14 mouse cellular contexts compared by ENCODE assay signal in genomic region chr4:82266066-82266619, GRCm38 (mm10).
A peak's percentile ranks its signal among the peaks of the same experiment; 100 is the strongest.
DNase-seq lines count a peak whose midpoint lies in the region; ATAC-seq and TF ChIP-seq lines count a peak whose summit lies in the region.
"Had no signal": no experiment of that assay in that cellular context is flagged by ENCODE, and none has a peak within 500 bp of the region (broad histone marks: within the 10 kb centered on the region; RNA-seq: fewer than 3 reads in every experiment).

No protein-coding gene starts in this region.

- H3K9me3 ChIP-seq in kidney, embryonic 14.5 days (ENCODE audit: control insufficient read depth, low read length): no peaks in the 10 kb centered on the region
- H3K9me3 ChIP-seq in stomach, embryonic 14.5 days (ENCODE audit: control insufficient read depth, low read depth, low read length): no peaks in the 10 kb centered on the region
- no peaks in the 10 kb centered on the region for H3K9me3 ChIP-seq in stomach, postnatal 0 days (ENCODE audit: control insufficient read depth, low read length)
- H3K9me3 ChIP-seq: hindbrain, embryonic 13.5 days had no signal

- ATAC-seq in kidney, embryonic 14.5 days (ENCODE audit: low FRiP score, low TSS enrichment): peak; percentile 72; the same call in 1 of the 2 replicates
- ATAC-seq in stomach, embryonic 14.5 days (ENCODE audit: insufficient number of reproducible peaks, insufficient read depth, low FRiP score, low read depth): no peak; the same call in 1 of the 2 replicates
- no peak for ATAC-seq in stomach, postnatal 0 days (ENCODE audit: low FRiP score, low TSS enrichment)

- TF ChIP-seq CTCF in stomach, postnatal 0 days (IDR thresholded peaks at IDR 0.05; ENCODE audit: low read depth): no peak
- no peak for TF ChIP-seq CTCF in layer of hippocampus, adult 2 months (conservative IDR thresholded peaks at IDR 0.05)

- peak; percentile 4 for DNase-seq in adrenal gland, adult 8-10 months
- no peak for DNase-seq in adrenal gland, postnatal 14 days
- DNase-seq in kidney, adult 11 months: no peak
- DNase-seq in stomach, postnatal 0 days (ENCODE audit: low spot score): no peak
- DNase-seq in natural killer cell, adult 2 months (ENCODE audit: low spot score in 2 of 2): no peak
- no peak for DNase-seq in layer of hippocampus, adult 2 months (ENCODE audit: low spot score in 2 of 2)
- DNase-seq: cerebellum, adult 9-10 months; layer of hippocampus, adult 9-11 months; left cerebral cortex, postnatal 4 days had no signal

- H3K36me3 ChIP-seq in kidney, embryonic 14.5 days (ENCODE audit: control insufficient read depth, insufficient read depth, low read length): no peaks in the 10 kb centered on the region
- H3K36me3 ChIP-seq in stomach, embryonic 14.5 days (ENCODE audit: control insufficient read depth, insufficient read depth, low read length): no peaks in the 10 kb centered on the region
- no peaks in the 10 kb centered on the region for H3K36me3 ChIP-seq in stomach, postnatal 0 days (ENCODE audit: control insufficient read depth, insufficient read depth, low read length)
- H3K36me3 ChIP-seq: hindbrain, embryonic 13.5 days had no signal

- 9% methylated on average over 4 of the region's 4 CpGs for WGBS in kidney, embryonic 14.5 days
- WGBS in stomach, embryonic 14.5 days: 22% methylated on average over 4 of the region's 4 CpGs
- WGBS in stomach, postnatal 0 days: 41% methylated on average over 4 of the region's 4 CpGs

- no peak for TF ChIP-seq EP300 in stomach, postnatal 0 days (optimal IDR thresholded peaks at IDR 0.05)

- no peak overlapping the region for H3K9ac ChIP-seq in kidney, embryonic 14.5 days (ENCODE audit: low read depth, low read length)
- H3K9ac ChIP-seq in stomach, embryonic 14.5 days (replicated peaks; ENCODE audit: low read depth, low read length): no peak overlapping the region
- no peak overlapping the region for H3K9ac ChIP-seq in stomach, postnatal 0 days (ENCODE audit: low read length)
- H3K9ac ChIP-seq: hindbrain, embryonic 13.5 days had no signal

- H3K27me3 ChIP-seq in kidney, embryonic 14.5 days (ENCODE audit: control insufficient read depth, insufficient read depth, low read length): no peaks in the 10 kb centered on the region
- H3K27me3 ChIP-seq in stomach, embryonic 14.5 days (ENCODE audit: control insufficient read depth, insufficient read depth, low read length): no peaks in the 10 kb centered on the region
- H3K27me3 ChIP-seq in stomach, postnatal 0 days (ENCODE audit: control insufficient read depth, insufficient read depth, low read length): no peaks in the 10 kb centered on the region
- H3K27me3 ChIP-seq: hindbrain, embryonic 13.5 days; megakaryocyte, embryonic 14.5 days had no signal

- H3K4me3 ChIP-seq in kidney, embryonic 14.5 days (ENCODE audit: low read length): no peak overlapping the region
- no peak overlapping the region for H3K4me3 ChIP-seq in stomach, embryonic 14.5 days (ENCODE audit: low read depth, low read length)
- no peak overlapping the region for H3K4me3 ChIP-seq in stomach, postnatal 0 days (ENCODE audit: low read depth, low read length)
- H3K4me3 ChIP-seq in layer of hippocampus, adult 2 months: no peak overlapping the region
- H3K4me3 ChIP-seq: hindbrain, embryonic 13.5 days; megakaryocyte, embryonic 14.5 days; myocyte had no signal

- peaks cover 14% of the 10 kb centered on the region; the same call in 1 of the 2 replicates for H3K4me1 ChIP-seq in kidney, embryonic 14.5 days (ENCODE audit: control insufficient read depth, insufficient read depth, low read length)
- H3K4me1 ChIP-seq in stomach, embryonic 14.5 days (ENCODE audit: control insufficient read depth, insufficient read depth, low read length): peaks cover 14% of the 10 kb centered on the region
- H3K4me1 ChIP-seq in stomach, postnatal 0 days (replicated peaks; ENCODE audit: control insufficient read depth, insufficient read depth): no peaks in the 10 kb centered on the region
- H3K4me1 ChIP-seq: megakaryocyte, embryonic 14.5 days had no signal

- H3K4me2 ChIP-seq in kidney, embryonic 14.5 days (replicated peaks; ENCODE audit: low read depth, low read length): no peak overlapping the region; the same call in 1 of the 2 replicates
- H3K4me2 ChIP-seq in stomach, embryonic 14.5 days (replicated peaks; ENCODE audit: low read depth, low read length): peak overlapping the region; percentile 3; the same call in 1 of the 2 replicates
- H3K4me2 ChIP-seq in stomach, postnatal 0 days (replicated peaks; ENCODE audit: low read depth): no peak overlapping the region
- H3K4me2 ChIP-seq: hindbrain, embryonic 13.5 days had no signal

- H3K27ac ChIP-seq in kidney, embryonic 14.5 days (ENCODE audit: low read depth, low read length): peak overlapping the region; percentile 84
- peak overlapping the region; percentile 70 for H3K27ac ChIP-seq in stomach, embryonic 14.5 days (ENCODE audit: low read length)
- H3K27ac ChIP-seq in stomach, postnatal 0 days (replicated peaks): no peak overlapping the region
- H3K27ac ChIP-seq in layer of hippocampus, adult 2 months: no peak overlapping the region
- H3K27ac ChIP-seq: hindbrain, embryonic 13.5 days had no signal

Comparison
In these comparisons a context has a peak if more than half of its experiments do, and no peak if none do; other contexts are left out.
1. H3K27ac ChIP-seq: peak in kidney, embryonic 14.5 days (single experiment) and stomach, embryonic 14.5 days (single experiment); none in stomach, postnatal 0 days (single experiment) and layer of hippocampus, adult 2 months (single experiment).